Mouse (Mus musculus): ENCODE data around the gene Tmem43.

DNA sequence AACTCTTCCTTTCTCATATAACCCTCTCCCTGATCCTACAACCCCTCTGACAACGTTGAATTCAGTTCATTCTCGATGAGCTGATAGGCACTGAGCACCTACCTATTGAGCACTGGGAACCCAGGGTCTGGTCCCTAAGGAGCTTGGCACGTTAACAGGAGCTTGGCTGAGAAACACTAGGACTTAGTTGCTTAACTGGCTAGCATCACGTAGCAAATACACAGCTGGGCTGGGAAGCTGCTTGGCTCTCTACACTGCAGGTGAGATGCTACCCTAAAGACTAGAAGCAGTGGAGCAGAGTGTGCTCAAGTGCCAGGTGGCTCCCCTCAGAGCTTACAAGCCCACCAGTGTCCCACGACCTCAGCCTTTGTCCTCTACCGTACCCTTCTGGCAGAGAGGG, 59.2 kb downstream of the Tmem43 start:
- no peak for TF ChIP-seq POLR2A (IDR thresholded peaks at IDR 0.05; ENCODE audit: extremely low read depth, insufficient read depth, low read length)
- TF ChIP-seq CTCF (IDR thresholded peaks at IDR 0.05; ENCODE audit: low read depth, low read length) = no peak
